Mouse (Mus musculus) stomach, postnatal 0 days (tissue): ENCODE measurements around the gene Maob.

Source experiments
- CTCF ChIP-seq: IDR thresholded peaks from 2 replicates; pipeline ENCODE4 v1.5.1; 2016; ENCODE audit warnings: antibody characterized with exemption, low read depth, mild to moderate bottlenecking, moderate library complexity
- EP300 ChIP-seq: optimal IDR thresholded peaks from 2 replicates; pipeline ENCODE3; 2016; ENCODE audit warnings: antibody characterized with exemption

- TF ChIP-seq CTCF: no peak
- no peak for TF ChIP-seq EP300
These were observed 5.1 kb downstream of the Maob start for GRCm38 (mm10) chrX:16812080-16812479.
